Mouse (Mus musculus) layer of hippocampus, adult 8-10 months (tissue): ENCODE measurements around the gene Gpr165. TPM values are rescaled to one million over a fixed set of nuclear protein-coding genes. Genes with fewer than 3 reads are reported as not detected.

Source experiments
- DNase-seq, 2 experiments: peaks; one replicate each; pipeline ENCODE4 v3.0.0; 2022; ENCODE audit warnings: low spot score in 2 of 2
- total RNA-seq, 4 experiments: library from RNA; stranded (reverse); gene quantifications; 2 replicates each; pipeline ENCODE4 v1.2.4; 2022

Gpr165 gene
- total RNA-seq = 1 to 10 TPM; 5.0 to 6.8 (median 6.3) TPM

DNA sequence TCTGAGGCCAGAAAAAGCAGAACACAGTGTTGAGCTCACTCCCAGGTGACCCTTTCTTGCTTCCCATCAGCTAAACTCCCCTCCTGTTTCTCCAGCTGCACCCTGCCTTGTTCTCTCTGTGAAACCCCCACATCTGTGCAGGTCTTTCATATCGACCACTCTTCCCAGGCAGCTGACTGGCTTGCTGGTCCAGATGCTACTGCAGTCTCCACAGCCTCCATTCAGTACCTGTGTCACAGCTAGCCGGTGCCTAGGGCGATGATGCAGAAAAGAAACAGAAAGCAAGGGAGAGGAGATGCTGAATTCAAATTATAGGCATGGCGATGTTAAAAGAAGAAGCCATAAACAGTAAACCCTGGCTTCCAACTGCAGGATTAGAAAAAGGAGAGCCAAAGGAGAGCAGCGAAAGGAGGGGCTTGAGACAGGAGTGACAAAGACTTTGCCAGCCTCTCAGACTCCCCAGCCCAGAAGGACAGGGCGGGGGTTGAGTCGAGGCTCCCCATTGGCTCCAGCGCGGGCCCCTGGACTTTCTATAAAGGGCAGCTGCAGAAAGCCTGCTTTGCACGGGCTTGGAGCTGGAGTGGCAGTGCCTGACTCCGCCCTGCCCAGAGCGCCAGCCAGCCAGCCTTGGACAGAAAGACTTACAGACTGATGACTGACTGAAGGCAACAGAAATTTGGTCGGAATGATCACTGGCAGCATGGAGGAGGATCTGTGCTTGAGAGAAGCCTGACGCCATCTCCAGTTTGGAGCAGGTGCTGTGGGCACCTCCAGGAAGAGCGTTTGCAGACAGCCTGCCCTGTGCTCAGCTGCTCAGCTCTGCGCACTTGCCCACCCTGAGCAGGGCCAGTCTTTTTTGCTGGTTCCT, at the start of gene Gpr165:
Gene Gpr165, plus strand, starts transcription at position 535 of the 868 bp plus-strand sequence.
- peak; percentile 37 to 41 for DNase-seq

DNA sequence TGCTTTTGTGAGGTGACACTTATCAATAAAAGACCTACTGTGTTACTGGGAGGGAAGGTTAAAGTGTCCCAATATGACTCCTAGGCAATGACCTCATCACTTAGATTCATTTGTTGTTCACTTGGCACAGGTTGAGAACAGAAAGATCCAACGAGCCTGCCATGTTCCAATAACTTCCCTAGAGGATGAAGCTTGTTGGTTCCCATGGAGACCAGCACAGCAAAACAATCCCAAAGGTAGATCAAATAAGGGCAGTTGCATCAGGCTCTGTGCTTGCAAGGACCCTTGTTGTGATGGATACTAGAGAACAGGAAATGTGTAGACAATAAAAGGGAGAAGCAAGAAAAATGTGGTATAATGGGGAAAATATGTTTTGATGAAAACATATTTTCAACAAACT, 38.4 kb upstream of the Gpr165 start:
- DNase-seq = no peak
